Mouse (Mus musculus): ENCODE results near the gene Ubn1. TPM values are rescaled to one million over a fixed set of nuclear protein-coding genes. Genes with fewer than 3 reads are reported as not detected.

The Ubn1 gene
- total RNA-seq (2021): 10 to 100 TPM; 30.4 to 33.1 TPM

DNA sequence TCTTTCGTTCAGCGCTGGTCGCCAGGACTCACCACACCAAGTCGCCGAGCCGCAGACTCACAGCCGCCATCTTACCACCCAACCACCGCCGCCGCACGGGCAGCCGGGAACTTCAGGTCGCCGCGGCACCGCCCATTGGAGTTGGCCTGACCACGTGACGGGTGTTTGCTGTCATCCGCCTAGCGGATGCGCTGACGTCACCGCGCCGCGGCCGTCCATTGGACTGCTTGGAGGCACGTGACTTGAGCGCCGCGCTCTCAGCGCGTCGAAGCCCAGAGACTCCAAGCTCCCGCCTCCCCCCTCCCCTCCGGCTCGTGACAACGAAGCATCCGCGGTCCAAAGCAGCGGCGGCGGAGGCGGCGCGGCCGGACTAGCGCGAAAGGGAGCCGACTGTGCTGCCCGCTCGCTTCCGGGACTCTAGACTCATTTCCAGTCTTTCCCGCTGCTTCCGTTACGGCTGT lies at the start of gene Ubn1, which contains the start of gene Glyr1:
Gene Ubn1 (plus strand): TSS at position 284 of the 461 bp plus-strand sequence.
Gene Glyr1 (minus strand): TSS at position 90 of the 461 bp plus-strand sequence.
- intact Hi-C loops (cut with DNase I): loop anchor here (10.0 kb wide), 1 partner anchor 95 kb away; the partner anchor contains the start of gene Sec14l5
- peak; percentile 99 for DNase-seq

DNA sequence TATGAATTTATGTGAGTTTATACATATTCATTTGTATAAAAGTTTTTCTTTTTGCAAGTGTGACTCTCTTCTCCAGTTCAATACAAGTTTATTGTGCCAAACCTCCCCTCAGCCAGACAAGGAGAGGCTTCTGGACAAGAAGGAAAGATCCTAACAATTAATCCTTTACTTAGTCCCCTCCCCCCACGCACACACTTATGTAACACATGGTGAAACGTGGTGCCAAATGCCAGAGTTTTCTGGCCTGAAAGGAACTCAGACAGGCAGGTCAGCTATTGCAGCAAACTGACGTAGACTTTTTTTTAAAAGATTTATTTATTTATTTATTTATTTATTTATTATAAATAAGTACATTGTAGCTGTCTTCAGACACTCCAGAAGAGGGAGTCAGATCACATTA lies 49.2 kb upstream of the Ubn1 start:
- intact Hi-C loops (cut with DNase I): no loop called here
- no peak for DNase-seq

DNA sequence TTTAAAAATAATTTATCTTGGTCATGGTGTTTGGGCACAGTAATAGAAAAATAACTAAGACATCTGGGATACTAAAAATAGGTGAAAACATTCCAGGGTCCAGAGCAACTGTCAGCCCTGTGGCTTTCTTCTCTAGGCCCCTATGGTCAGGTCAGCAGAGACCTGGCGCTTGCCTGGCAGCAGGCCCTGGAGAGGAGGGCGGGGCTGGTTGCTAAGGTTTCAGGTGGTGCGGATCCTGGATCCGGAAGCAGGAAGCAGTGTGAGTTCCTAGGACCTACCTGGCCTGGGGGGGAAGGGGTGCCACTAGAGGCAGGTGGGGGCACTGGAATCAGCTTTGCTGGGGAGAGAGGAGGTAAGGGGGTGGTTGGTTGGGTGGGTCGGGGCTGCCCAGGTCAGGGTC lies 42.8 kb upstream of the Ubn1 start, which contains the start of gene Smim22:
Gene Smim22 (plus strand): TSS at position 222 of the 400 bp plus-strand sequence.
- DNase-seq: no peak
- intact Hi-C loops (cut with DNase I): no loop called here

DNA sequence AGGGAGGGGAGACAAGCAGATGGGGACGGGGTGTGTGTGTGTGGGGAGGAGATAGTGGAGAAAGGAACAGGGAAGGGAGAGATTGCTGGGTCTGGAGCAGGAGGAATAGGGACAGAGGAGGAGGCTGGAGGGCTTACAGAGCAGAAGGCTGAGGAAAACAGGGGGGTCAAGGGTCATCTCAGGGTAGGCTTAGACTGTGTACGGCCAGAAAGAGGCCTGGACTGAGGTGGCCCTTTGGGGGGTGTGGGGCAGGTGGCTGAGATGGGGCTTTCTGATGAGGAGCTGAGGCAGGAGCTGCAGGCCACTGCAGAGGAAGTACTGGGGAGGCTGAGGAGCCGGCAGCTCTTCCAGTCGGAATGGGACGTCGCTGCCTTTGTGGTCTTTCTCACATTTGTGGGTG lies 42.4 kb upstream of the Ubn1 start:
- intact Hi-C loops (cut with DNase I): no loop called here
- no peak for DNase-seq

DNA sequence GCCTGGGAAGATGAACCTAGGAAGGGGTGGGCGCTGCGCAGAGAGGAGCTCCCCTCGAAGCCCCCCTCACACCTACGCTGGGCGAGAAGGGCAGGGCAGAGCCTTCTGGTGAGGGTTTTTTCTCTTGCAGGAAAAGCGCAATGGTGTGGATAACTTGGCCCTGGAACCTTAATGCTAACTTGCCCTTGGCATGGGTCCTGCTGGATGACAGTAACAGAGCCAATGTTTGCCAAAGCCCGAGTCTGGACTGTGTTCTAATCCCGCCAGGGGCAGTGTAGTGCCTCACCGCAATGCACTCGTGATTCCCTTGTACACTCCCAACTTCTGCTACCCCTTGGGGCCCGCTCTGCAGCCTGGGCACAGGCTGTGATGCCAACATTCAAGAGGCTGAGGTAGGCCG lies 41.8 kb upstream of the Ubn1 start:
- intact Hi-C loops (cut with DNase I): no loop called here
- DNase-seq: no peak

DNA sequence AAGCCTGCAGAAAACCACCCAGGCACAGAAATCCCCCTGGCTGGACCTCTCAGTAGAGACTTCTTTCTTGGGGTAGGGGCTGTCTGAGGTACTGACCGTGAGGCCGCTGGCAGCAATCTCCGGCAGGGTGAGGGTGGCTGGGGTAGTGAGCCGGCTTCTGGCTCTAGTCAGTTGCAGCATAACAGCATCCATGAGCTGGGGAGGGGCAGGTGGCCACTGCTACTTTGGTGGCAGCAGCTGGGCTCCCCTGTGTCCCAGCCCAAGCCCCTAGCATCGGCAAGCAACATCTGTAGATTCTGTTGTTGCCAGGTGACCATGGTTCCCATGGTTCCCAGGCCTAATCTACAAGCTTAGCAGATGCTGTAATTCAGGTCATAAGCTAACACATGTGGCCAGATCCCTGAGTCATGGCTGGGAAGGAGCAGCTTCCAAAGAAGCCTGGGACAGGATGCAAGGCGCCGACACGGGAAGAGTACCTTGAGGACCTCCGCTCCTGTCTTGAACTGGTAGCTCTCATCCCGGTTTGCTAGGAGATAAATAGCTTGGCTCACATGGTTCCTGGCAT lies 39.4 kb upstream of the Ubn1 start:
- no peak for DNase-seq
- intact Hi-C loops (cut with DNase I): no loop called here

DNA sequence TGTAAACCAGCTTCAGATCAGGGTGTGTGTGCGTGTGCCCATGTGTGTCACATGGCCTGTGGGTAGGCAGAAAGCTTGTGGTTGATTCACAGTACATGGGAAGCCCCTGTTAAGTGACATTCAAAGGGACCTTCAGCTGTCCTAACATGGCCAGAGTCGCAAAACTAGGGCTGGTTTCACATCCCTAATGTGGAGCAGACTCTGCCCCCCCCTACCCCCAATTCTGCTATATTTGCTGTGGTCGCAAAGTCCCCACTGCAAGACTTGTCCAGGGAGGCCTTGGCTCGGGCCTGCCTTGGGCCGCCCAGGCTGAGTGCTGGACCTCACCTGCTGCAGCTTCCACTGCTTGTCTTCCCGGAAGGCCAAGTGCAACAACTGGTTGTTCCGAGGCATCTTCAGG lies 38.6 kb upstream of the Ubn1 start:
- no peak for DNase-seq
- intact Hi-C loops (cut with DNase I): no loop called here

DNA sequence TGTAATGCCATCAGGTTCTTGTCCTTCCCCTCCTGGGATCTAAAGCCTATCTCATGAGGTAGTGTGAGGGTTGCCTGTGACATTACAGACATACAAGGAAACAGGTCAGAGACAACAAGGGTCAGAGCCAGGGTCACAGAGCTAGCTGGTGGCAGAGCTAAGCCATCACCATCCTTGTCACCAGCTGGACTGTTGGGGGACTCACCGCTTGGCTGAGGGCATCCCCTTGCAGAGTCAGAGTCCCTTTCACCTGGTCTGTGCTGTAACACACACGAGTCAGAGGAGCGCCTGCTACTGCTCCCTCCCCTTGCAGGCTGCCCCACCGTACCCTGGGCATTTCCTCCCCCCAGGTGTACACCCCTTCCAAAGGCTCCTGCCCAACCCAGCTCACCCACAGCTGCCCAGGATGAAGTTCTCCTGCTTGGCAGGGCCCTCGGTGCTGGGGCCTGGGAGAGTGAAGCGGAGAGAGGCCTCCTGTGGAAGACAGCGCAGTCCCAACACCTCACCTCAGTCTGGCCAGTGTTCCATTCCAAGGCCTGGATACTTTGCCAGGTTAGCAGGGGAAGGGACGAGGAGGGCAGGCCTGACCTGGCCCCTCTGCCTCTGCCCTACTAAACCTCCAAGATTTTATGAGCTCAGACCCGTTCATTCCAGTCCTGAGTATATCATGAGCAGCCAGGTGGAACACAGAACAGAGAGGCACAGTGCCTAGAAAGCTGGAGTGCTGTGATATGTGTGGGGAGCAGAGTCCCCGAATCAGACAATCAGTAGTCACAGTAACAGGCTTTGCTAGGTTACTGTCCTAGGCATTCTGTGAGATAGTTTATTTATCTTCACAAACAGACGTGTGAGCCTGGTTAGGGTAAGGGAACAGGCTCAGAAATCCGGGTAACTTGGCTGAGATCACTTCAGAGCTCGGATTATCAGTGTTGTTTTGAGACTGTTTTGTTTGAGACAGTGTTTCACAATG lies 37.5 kb upstream of the Ubn1 start:
- no peak for DNase-seq
- intact Hi-C loops (cut with DNase I): no loop called here

DNA sequence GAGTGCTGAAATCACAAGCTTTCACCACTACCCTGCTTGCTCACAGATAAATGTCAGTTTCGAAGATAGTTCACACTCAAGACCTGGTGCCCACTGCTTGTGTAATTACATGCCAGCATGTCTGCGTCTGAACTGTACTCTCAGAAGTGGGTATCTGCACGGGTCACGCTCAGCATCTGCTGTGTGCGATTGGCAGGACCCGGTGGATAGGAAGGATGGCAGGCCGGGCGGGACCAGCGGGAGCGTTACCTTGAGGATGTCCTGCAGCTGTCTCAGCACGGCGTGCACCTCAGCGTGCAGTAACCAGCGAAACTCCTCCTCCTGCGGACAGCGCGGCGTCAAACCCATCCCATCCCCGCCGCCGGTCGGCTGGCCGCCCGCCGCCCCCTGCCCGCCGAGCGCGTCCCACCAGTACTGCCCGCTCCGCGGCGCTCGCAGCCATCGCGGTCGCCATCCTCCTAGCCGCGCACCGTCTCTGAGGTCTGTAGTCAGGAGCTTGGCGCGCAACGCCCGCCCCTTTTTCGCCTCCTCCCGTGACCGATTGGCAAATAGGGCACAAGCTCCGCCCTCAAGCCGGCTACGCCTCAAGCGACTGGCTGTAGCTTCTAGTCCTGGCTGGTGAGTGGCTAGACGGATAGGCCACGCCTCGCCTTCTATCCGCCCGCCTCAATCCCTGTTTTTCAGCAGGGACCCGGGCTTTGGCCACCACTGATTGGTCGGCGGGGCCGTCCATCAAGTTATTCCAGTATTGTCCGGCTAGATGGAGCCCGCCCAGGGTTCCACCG lies 36.6 kb upstream of the Ubn1 start, which contains the start of gene Rogdi:
Gene Rogdi (minus strand): TSS at position 500 of the 785 bp plus-strand sequence.
- intact Hi-C loops (cut with DNase I): no loop called here
- DNase-seq: peak; percentile 99

DNA sequence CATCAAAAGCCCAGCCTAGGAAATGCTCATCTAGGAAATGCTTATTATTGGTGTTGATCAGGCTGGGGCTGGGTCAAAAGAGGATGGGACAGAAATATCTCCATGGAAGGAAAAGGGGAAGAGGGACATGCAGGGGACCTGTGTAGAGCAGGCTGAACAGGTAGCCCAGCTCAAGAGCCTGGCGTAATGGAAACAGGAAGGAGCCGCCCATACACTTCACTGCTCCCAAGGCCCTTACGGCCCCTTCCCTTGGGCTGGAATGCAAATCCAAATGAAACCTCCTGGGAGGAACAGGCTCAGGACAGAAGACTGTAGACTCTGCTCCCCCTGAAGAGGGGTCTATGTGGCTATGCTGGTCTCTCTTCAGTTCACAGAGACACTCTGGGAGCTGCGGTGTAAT lies 35.3 kb upstream of the Ubn1 start:
- intact Hi-C loops (cut with DNase I): no loop called here
- DNase-seq: no peak

DNA sequence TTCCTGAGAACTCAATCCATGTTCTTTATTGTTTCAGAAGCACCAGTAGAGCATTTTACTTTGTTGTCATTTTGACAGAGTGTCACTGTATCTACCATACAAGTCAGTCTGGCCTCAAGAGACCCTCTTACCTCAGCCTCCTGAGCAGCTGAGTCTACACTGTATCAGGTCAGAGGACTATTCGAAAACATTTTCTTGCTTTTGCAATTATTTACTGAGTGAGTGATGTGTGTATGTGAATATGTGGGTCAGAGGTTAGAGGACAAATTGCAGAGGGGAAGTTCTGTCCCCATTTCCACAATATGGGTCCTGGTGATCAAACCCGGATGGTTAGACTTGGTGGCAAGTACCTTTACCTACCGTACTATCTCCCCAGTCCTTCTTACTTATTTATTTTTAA lies 25.8 kb upstream of the Ubn1 start:
- DNase-seq: no peak
- intact Hi-C loops (cut with DNase I): no loop called here

DNA sequence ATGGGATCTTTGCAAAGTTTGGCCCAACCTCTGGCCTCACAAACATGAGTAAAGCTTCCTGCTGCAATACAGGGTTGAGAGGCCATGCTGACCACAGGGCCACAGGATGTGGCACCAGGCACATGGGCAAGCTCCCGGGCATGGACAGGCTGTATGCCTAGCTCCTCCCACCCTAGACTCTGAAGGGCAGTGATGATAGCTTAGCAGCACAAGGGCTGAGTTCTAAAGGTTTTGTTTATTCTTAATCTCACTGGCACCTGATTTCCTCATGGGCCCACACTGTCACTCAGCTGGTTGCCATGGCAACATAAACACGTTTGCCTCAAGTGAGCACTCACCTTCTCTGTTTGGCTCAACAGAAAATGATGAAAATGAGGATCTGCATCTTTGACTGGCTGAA lies 20.0 kb upstream of the Ubn1 start:
- intact Hi-C loops (cut with DNase I): loop anchor here (5.0 kb wide), 1 partner anchor 47 kb away; no protein-coding TSS in a partner anchor
- no peak for DNase-seq

DNA sequence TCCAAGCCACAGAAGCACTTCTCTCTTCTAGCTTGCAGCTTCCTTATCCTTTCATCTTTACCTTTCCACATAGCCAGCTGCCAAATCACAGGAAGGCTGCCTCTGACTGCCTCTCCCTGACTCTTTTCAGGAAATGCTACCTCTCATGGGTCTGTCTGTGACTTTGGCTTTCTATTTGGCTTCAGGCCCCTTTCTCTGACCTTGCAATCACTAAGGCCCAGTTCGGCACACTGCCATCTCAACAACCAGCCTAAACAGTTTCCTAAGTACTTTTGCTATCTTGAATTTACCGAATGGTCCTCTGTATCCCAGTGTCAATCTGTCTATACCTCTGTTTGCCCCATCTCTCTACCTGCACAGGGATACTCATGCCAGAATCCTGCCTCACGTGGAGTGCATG lies 14.3 kb upstream of the Ubn1 start:
- intact Hi-C loops (cut with DNase I): no loop called here
- DNase-seq: no peak

DNA sequence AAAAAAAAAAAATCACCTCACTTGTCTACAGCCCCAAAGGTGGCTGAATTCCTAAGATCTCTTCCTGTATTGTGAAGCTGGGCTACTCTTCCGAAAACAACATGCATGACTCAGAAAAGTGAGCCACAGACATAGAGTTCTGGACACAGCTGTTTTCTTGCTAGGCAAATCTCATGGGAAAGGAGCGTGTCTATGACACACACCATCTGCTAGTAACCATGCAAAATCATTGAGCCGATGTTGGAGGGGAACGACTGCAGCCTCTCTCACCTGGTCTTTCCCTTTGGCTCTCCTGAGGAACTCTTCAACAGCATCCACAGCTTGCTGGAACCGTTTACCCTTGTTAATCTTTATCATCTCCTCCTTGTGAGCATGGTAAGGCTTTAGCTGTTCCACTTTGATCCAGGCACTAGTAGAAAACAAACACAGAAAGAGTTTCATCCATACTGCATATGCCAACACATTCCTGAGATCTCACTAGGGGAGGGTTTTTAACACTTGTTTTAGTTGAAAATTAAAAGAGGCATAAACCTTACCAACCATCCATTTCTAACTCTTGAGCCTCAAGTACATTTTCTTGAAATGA lies 13.1 kb upstream of the Ubn1 start:
- intact Hi-C loops (cut with DNase I): no loop called here
- no peak for DNase-seq

DNA sequence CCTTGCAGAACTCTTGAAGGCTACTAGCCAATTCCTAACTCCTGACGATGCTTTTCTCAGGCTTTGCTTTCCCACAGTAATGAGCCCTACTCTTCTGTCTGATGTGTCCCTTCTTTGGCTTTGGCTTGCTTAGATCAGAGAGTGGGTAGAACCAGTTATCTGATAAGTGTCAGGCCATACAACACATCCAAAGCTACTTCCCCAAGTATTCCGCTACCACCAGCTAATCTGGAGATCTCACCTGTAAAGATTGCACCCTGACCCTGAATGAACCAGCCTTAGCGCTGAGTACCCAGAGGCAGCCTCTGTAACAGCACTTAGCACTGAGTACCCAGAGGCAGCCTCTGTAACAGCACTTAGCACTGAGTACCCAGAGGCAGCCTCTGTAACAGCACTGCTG lies 4.5 kb upstream of the Ubn1 start:
- DNase-seq: no peak
- intact Hi-C loops (cut with DNase I): no loop called here

DNA sequence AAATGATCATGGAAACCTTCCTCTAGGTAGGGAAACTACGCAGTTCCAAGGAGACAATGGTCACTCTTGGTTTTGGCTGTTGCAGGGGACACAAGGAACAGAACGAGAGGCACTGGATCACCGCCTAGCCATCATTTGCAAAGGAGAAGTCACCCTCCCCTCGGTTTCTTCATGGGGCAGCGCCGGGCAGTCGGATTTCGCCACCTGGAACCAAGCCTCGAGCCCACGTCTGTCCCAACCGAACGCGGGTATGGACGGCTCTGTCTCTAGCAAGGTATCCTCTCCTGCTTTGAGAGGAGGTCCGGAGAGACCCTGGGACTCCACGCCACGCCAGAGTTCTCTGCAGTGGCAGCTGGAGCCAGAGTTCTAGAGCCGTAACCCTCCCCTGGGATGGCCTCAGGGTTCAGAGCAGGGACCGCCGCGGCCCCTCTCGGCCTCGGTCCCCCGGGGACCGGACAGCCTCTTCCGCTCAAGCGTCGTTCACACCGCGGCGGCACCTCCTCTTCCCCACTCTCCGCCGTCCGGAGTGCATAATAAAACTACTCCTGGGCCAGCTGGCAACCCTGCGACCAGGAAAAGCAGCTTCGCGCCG lies 579 bp upstream of the Ubn1 start:
- intact Hi-C loops (cut with DNase I): no loop called here
- DNase-seq: no peak

DNA sequence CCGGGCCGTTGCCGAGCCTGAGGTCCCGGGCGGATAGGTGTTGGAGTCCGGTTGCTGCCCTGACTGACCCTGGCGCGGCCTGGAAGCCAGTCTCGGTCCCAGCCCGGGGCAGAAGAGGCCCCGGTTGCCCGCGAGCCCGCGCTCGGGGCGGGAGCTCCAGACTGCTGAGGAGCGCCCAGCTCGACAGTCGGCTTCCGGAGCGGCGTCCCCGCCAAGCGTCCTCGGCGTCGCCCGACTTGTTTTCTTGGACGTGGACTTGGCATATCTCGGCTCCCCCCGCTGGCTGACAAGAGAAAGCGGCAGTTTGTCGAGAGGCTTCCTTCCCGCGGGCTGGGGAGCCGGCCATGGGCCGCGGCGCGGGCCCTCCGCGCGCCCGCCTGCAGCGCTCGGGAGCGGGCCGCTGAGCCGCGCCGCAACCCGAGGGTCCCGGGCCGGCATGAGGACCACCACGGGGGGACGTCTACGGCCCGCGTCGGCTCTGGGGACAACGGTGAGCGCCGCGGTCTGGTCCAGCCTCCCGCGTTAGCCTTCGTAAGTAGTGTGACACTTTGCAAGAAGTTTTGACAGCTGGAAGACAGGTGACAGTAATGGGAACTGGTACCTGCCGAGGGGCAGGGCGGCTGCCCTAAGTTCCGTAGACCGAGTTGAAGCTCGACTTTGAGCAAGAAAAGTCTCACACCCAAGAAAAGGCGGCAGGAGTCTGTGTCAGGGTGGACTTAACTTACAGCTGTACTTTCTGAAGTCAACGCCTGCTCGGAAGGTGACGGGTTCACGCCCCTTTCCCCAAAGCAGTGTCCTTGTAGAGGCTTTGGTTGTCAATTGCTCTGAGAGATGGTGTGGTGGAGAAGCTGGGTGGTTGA lies 624 bp downstream of the Ubn1 start:
- intact Hi-C loops (cut with DNase I): loop anchor here (10.0 kb wide), 1 partner anchor 94 kb away; the partner anchor contains the start of gene Sec14l5
- peak; percentile 80 for DNase-seq

DNA sequence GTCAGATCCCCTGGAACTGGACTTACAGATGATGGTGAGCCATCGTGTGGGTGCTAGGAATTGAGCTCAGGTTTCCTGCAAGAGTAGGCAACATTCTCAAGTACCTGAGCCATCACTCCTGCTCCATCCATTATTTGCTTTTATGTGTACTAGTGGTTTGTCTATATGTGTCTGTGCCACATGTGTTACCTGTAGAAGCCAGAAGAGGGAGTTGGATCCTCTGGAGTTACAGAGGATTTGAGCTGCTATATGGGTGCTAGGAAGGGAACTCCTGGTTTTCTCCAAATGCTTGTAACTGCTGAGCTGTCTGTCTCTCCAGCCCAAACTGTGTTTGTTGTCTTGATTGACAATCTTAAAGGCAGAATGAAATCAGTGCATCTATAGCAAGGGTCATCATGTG lies 8.3 kb downstream of the Ubn1 start:
- no peak for DNase-seq
- intact Hi-C loops (cut with DNase I): loop anchor here (10.0 kb wide), 1 partner anchor 87 kb away; the partner anchor contains the start of gene Sec14l5

DNA sequence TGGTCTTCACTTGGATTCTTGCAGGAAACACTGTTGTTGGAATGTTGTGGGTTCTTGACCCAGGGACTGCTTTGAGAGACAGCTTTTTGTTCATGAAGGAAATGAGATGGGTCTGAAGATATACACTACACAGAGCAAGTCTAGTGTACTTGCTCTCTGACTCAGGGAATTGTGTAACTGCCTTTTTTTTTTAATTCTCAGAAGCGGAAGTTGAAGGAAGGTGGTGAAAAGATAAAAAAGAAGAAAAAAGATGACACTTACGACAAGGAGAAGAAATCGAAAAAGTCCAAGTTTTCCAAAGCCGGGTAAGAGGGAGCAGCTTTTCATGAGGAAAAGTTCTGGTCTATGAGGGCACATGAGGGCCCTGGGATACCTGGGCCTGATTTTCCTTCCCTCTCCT lies 13.6 kb downstream of the Ubn1 start:
- no peak for DNase-seq
- intact Hi-C loops (cut with DNase I): no loop called here
